Mouse (Mus musculus): ENCODE data around the gene Cldn34d.
A peak's percentile ranks its signal among the peaks of the same experiment; 100 is the strongest.

Gene Cldn34d

GRCm38 (mm10) chrX:76602824-76603223, at the start of gene Cldn34d:
Gene Cldn34d (minus strand): TSS chrX:76602924.
- Histone ChIP-seq H3K36me3 (ENCODE audit: control insufficient read depth, insufficient read depth, low read length, poor library complexity, severe bottlenecking) (no peaks in the 10 kb centered on the region), H3K27me3 (ENCODE audit: control insufficient read depth, insufficient read depth, low read length, poor library complexity, severe bottlenecking) (no peaks in the 10 kb centered on the region)
- DNase-seq (ENCODE audit: low read depth, low spot score): no peak

- peak; percentile 81 for DNase-seq (ENCODE audit: low read depth, low spot score)
- Histone ChIP-seq H3K27me3 (ENCODE audit: control insufficient read depth, insufficient read depth, low read length, poor library complexity, severe bottlenecking) (no peaks in the 10 kb centered on the region), H3K36me3 (ENCODE audit: control insufficient read depth, insufficient read depth, low read length, poor library complexity, severe bottlenecking) (no peaks in the 10 kb centered on the region)
These were observed 4.1 kb downstream of the Cldn34d start for GRCm38 (mm10) chrX:76598459-76599206.
